9 mouse cellular contexts compared by ENCODE assay signal in the genomic region with DNA sequence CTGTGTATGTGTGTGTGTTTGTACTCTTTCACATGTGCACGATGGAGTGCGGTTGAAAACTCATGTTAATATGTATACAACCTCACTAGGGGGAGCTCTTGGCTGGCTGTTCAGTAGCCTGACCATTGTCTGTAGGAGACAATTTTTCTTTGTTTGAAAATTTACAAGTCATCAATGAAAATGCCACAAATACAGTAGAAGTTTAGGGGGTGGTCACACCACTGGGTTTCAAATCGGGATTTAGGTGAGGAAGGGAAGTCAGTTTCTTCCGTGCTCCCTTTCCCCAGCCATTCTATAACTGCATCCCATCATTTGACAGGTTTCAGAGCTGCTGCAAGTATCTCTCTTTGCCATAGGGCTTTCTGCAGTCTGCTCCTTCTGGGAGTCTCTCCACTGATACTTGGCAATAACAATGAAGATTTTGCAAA.
DNase-seq lines count a peak whose midpoint lies in the region; ATAC-seq and TF ChIP-seq lines count a peak whose summit lies in the region.
"Had no signal": no experiment of that assay in that cellular context is flagged by ENCODE, and none has a peak within 500 bp of the region (broad histone marks: within the 10 kb centered on the region; RNA-seq: fewer than 3 reads in every experiment).

No protein-coding gene starts in this region.

- H3K9me3 ChIP-seq in ES-E14 (ENCODE audit: control insufficient read depth, insufficient read depth, low read depth, low read length) = no peaks in the 10 kb centered on the region
- no peaks in the 10 kb centered on the region for H3K9me3 ChIP-seq in forebrain, embryonic 13.5 days (replicated peaks)
- H3K9me3 ChIP-seq in hindbrain, embryonic 12.5 days (replicated peaks) = no peaks in the 10 kb centered on the region

- peak overlapping the region; percentile 51 for H3K4me2 ChIP-seq in forebrain, embryonic 13.5 days
- peak overlapping the region; percentile 40 for H3K4me2 ChIP-seq in hindbrain, embryonic 12.5 days (replicated peaks)

- no peak overlapping the region for H3K4me3 ChIP-seq in ES-E14 (ENCODE audit: insufficient read depth in 1 of 2, low read depth in 1 of 2, low read length in 2 of 2, poor library complexity in 1 of 2, severe bottlenecking in 1 of 2)
- H3K4me3 ChIP-seq in forebrain, embryonic 13.5 days = peak overlapping the region; percentile 10; the same call in 1 of the 2 replicates
- no peak overlapping the region for H3K4me3 ChIP-seq in hindbrain, embryonic 12.5 days
- H3K4me3 ChIP-seq: erythroblast, embryonic 14.5 days had no signal

- DNase-seq in ES-E14 (ENCODE audit: low read depth, low spot score) = peak; percentile 20
- DNase-seq in c-Kit-positive CD71-positive TER-119-positive erythroid progenitor cells, embryonic 14.5 days (ENCODE audit: low spot score) = peak; percentile 1
- peak; percentile 54 to 81 for DNase-seq in layer of hippocampus, postnatal 14 days (ENCODE audit: low spot score in 2 of 2)
- DNase-seq in skeletal muscle tissue, adult 2 months (ENCODE audit: low read depth, low spot score) = peak; percentile 12

- 6% methylated on average over 4 of the region's 4 CpGs for WGBS in forebrain, embryonic 13.5 days
- WGBS in hindbrain, embryonic 12.5 days = 5% methylated on average over 4 of the region's 4 CpGs

- no peak overlapping the region for H3K27ac ChIP-seq in ES-E14 (ENCODE audit: insufficient read depth, low read depth, low read length, poor library complexity, severe bottlenecking)
- peak overlapping the region; percentile 79 for H3K27ac ChIP-seq in forebrain, embryonic 13.5 days
- H3K27ac ChIP-seq in hindbrain, embryonic 12.5 days = peak overlapping the region; percentile 87

- H3K36me3 ChIP-seq in ES-E14 (ENCODE audit: control insufficient read depth, insufficient read depth, low read length, poor library complexity, severe bottlenecking) = no peaks in the 10 kb centered on the region
- no peaks in the 10 kb centered on the region for H3K36me3 ChIP-seq in forebrain, embryonic 13.5 days (ENCODE audit: poor library complexity, severe bottlenecking)
- H3K36me3 ChIP-seq in hindbrain, embryonic 12.5 days = no peaks in the 10 kb centered on the region

- no peak overlapping the region for H3K9ac ChIP-seq in ES-E14 (ENCODE audit: insufficient read depth, low read depth, low read length, poor library complexity, severe bottlenecking)
- peak overlapping the region; percentile 34; the same call in 1 of the 2 replicates for H3K9ac ChIP-seq in forebrain, embryonic 13.5 days
- H3K9ac ChIP-seq in hindbrain, embryonic 12.5 days = 0 out of 2 replicates have a peak overlapping the region, but pooled peaks have one; percentile 45

- H3K27me3 ChIP-seq in forebrain, embryonic 13.5 days = no peaks in the 10 kb centered on the region
- H3K27me3 ChIP-seq in hindbrain, embryonic 12.5 days = 0 out of 2 replicates have a peak, but pooled peaks cover 3% of the 10 kb centered on the region

- H3K4me1 ChIP-seq in ES-E14 (ENCODE audit: control insufficient read depth in 2 of 2, insufficient read depth in 2 of 2, low read length in 2 of 2, poor library complexity in 1 of 2) = no peaks in the 10 kb centered on the region
- H3K4me1 ChIP-seq in forebrain, embryonic 13.5 days = peaks cover 39% of the 10 kb centered on the region
- H3K4me1 ChIP-seq in hindbrain, embryonic 12.5 days = peaks cover 27% of the 10 kb centered on the region

- peak; percentile 85 for ATAC-seq in forebrain, embryonic 13.5 days
- peak; percentile 81 for ATAC-seq in hindbrain, embryonic 12.5 days (ENCODE audit: low FRiP score)
- peak; percentile 65 for ATAC-seq in megakaryocyte progenitor cell, adult 5-6 weeks (replicated peaks; ENCODE audit: poor library complexity)
- ATAC-seq in activated CD4-positive, CD25-positive, alpha-beta regulatory T cell, adult 4 months = no peak

- in situ Hi-C loops in ES-E14 (cut with MboI; ENCODE audit: low sequenced_read_pairs in 2 of 2, unreplicated experiment in 2 of 2) = no loop called here

TF ChIP-seq in ES-E14, 5 proteins besides CTCF, POLR2A, EP300 and RAD21:
- TF ChIP-seq ZNF384 (IDR thresholded peaks at IDR 0.05; ENCODE audit: low read depth, low read length) = no peak
- peak; percentile 58; the same call in 1 of the 2 replicates for TF ChIP-seq ZC3H11A (IDR thresholded peaks at IDR 0.05; ENCODE audit: borderline replicate concordance, low read depth, low read length)

Comparison
In these comparisons a context has a peak if more than half of its experiments do, and no peak if none do; other contexts are left out.
1. DNase-seq: peak in every context shown above with its lines; median percentile 68 in layer of hippocampus, postnatal 14 days; 20 in ES-E14; 12 in skeletal muscle tissue, adult 2 months; 1 in c-Kit-positive CD71-positive TER-119-positive erythroid progenitor cells, embryonic 14.5 days.